Mouse (Mus musculus) midbrain, embryonic 10.5 days (tissue): ENCODE measurements at regions not wholly inside any gene's neighbourhood (a gene's known extent, or its start where the extent isn't known, plus 50 kb on each side); places are given as distances from the start of the nearest gene placed in this dataset.
A peak's percentile ranks its signal among the peaks of the same experiment; 100 is the strongest.

Source experiments
- DNase-seq: peaks from one replicate; pipeline ENCODE4 v3.0.0-alpha.2; 2017; ENCODE audit warnings: low spot score
- H3K27ac ChIP-seq: fragments of 300-500 bp; sonication (generic); replicated peaks from 2 replicates; pipeline ENCODE4 v1.5.1; 2016; ENCODE audit warnings: mild to moderate bottlenecking
- H3K27me3 ChIP-seq: fragments of 300-500 bp; sonication (generic); 2 replicates; pipeline ENCODE4 v1.6.1; 2016; ENCODE audit warnings: low read depth, mild to moderate bottlenecking; ENCODE audit not compliant: poor library complexity, severe bottlenecking
- H3K36me3 ChIP-seq: fragments of 300-500 bp; sonication (generic); 2 replicates; pipeline ENCODE4 v1.6.1; 2016; ENCODE audit warnings: mild to moderate bottlenecking, moderate library complexity
- H3K4me1 ChIP-seq: fragments of 300-500 bp; sonication (generic); 2 replicates; pipeline ENCODE4 v1.6.1; 2016
- H3K4me3 ChIP-seq: fragments of 300-500 bp; sonication (generic); 2 replicates; pipeline ENCODE4 v1.5.1; 2016; ENCODE audit warnings: mild to moderate bottlenecking, moderate library complexity
- H3K9me3 ChIP-seq: fragments of 300-500 bp; sonication (generic); replicated peaks from 2 replicates; pipeline ENCODE4 v1.6.1; 2016; ENCODE audit warnings: mild to moderate bottlenecking
- WGBS: fragments of 180-500 bp; shearing (Covaris S2); methylation state at CpG from one replicate; pipeline ENCODE4 v1.1.7; 2016; 5-methylcytosine and 5-hydroxymethylcytosine counted together

GRCm38 (mm10) chr8:126788669-126789068 lies 157.0 kb downstream of the Tomm20 start:
- H3K27me3 ChIP-seq = no peaks in the 10 kb centered on the region
- 56% methylated on average over 4 of the region's 4 CpGs for WGBS
- no peaks in the 10 kb centered on the region; the same call in 1 of the 2 replicates for H3K4me1 ChIP-seq
- no peak overlapping the region for H3K4me3 ChIP-seq
- H3K36me3 ChIP-seq = no peaks in the 10 kb centered on the region
- 0 out of 2 replicates have a peak overlapping the region, but pooled peaks have one; percentile 59 for H3K27ac ChIP-seq
- H3K9me3 ChIP-seq = peaks cover 8% of the 10 kb centered on the region; the same call in 1 of the 2 replicates
- DNase-seq = no peak

GRCm38 (mm10) chr8:126787398-126787797 lies 158.2 kb downstream of the Tomm20 start:
- Histone ChIP-seq H3K27ac (no peak overlapping the region), H3K4me3 (no peak overlapping the region), H3K4me1 (no peaks in the 10 kb centered on the region; the same call in 1 of the 2 replicates), H3K27me3 (no peaks in the 10 kb centered on the region), H3K36me3 (no peaks in the 10 kb centered on the region), H3K9me3 (peaks cover 8% of the 10 kb centered on the region; the same call in 1 of the 2 replicates)
- no peak for DNase-seq
- WGBS = 91% methylated on average over 8 of the region's 8 CpGs

- Histone ChIP-seq H3K9me3 (peaks cover 8% of the 10 kb centered on the region; the same call in 1 of the 2 replicates), H3K27ac (no peak overlapping the region), H3K36me3 (no peaks in the 10 kb centered on the region), H3K27me3 (no peaks in the 10 kb centered on the region), H3K4me3 (no peak overlapping the region), H3K4me1 (no peaks in the 10 kb centered on the region; the same call in 1 of the 2 replicates)
- no peak for DNase-seq
- 92% methylated on average over 3 of the region's 3 CpGs for WGBS
Measured at GRCm38 (mm10) chr8:126785211-126785610, 160.4 kb downstream of the Tomm20 start.

- Histone ChIP-seq H3K36me3 (no peaks in the 10 kb centered on the region), H3K27me3 (no peaks in the 10 kb centered on the region), H3K9me3 (peaks cover 8% of the 10 kb centered on the region; the same call in 1 of the 2 replicates), H3K27ac (no peak overlapping the region), H3K4me1 (no peaks in the 10 kb centered on the region; the same call in 1 of the 2 replicates), H3K4me3 (no peak overlapping the region)
- DNase-seq = no peak
- 83% methylated on average over 4 of the region's 4 CpGs for WGBS
Measured at GRCm38 (mm10) chr8:126784604-126785003, 161.0 kb downstream of the Tomm20 start.

- Histone ChIP-seq H3K27me3 (no peaks in the 10 kb centered on the region), H3K9me3 (peaks cover 8% of the 10 kb centered on the region; the same call in 1 of the 2 replicates), H3K4me3 (no peak overlapping the region), H3K36me3 (no peaks in the 10 kb centered on the region), H3K27ac (no peak overlapping the region), H3K4me1 (no peaks in the 10 kb centered on the region; the same call in 1 of the 2 replicates)
- DNase-seq = no peak
- WGBS = 87% methylated on average over 12 of the region's 12 CpGs
Measured at GRCm38 (mm10) chr8:126783703-126784440, 161.8 kb downstream of the Tomm20 start.

- Histone ChIP-seq H3K9me3 (no peaks in the 10 kb centered on the region), H3K4me1 (no peaks in the 10 kb centered on the region; the same call in 1 of the 2 replicates), H3K36me3 (no peaks in the 10 kb centered on the region), H3K27ac (no peak overlapping the region), H3K27me3 (no peaks in the 10 kb centered on the region), H3K4me3 (no peak overlapping the region)
- DNase-seq = no peak
- 92% methylated on average over 7 of the region's 7 CpGs for WGBS
Measured at GRCm38 (mm10) chr8:126778673-126779072, 167.0 kb downstream of the Tomm20 start.

- 95% methylated on average over 7 of the region's 7 CpGs for WGBS
- H3K4me3 ChIP-seq = no peak overlapping the region
- no peaks in the 10 kb centered on the region for H3K36me3 ChIP-seq
- H3K4me1 ChIP-seq = no peaks in the 10 kb centered on the region; the same call in 1 of the 2 replicates
- no peak overlapping the region for H3K27ac ChIP-seq
- no peak for DNase-seq
- no peaks in the 10 kb centered on the region for H3K27me3 ChIP-seq
- no peaks in the 10 kb centered on the region for H3K9me3 ChIP-seq
Measured at GRCm38 (mm10) chr8:126778131-126778530, 167.5 kb downstream of the Tomm20 start.

- Histone ChIP-seq H3K36me3 (no peaks in the 10 kb centered on the region), H3K27ac (no peak overlapping the region), H3K9me3 (no peaks in the 10 kb centered on the region), H3K4me3 (no peak overlapping the region), H3K27me3 (no peaks in the 10 kb centered on the region), H3K4me1 (no peaks in the 10 kb centered on the region; the same call in 1 of the 2 replicates)
- WGBS = 91% methylated on average over 11 of the region's 11 CpGs
- DNase-seq = no peak
Measured at GRCm38 (mm10) chr8:126776605-126777469, 168.8 kb downstream of the Tomm20 start.

GRCm38 (mm10) chr8:126775334-126775733 lies 170.3 kb downstream of the Tomm20 start:
- H3K4me3 ChIP-seq = no peak overlapping the region
- 79% methylated on average over 3 of the region's 3 CpGs for WGBS
- H3K27me3 ChIP-seq = no peaks in the 10 kb centered on the region
- H3K4me1 ChIP-seq = no peaks in the 10 kb centered on the region; the same call in 1 of the 2 replicates
- no peak overlapping the region for H3K27ac ChIP-seq
- H3K9me3 ChIP-seq = no peaks in the 10 kb centered on the region
- no peaks in the 10 kb centered on the region for H3K36me3 ChIP-seq
- no peak for DNase-seq

GRCm38 (mm10) chr8:126774816-126775215 lies 170.8 kb downstream of the Tomm20 start:
- H3K4me1 ChIP-seq = no peaks in the 10 kb centered on the region; the same call in 1 of the 2 replicates
- no peak for DNase-seq
- no peaks in the 10 kb centered on the region for H3K27me3 ChIP-seq
- H3K27ac ChIP-seq = no peak overlapping the region
- H3K4me3 ChIP-seq = no peak overlapping the region
- WGBS = 84% methylated on average over 7 of the region's 7 CpGs
- H3K9me3 ChIP-seq = no peaks in the 10 kb centered on the region
- no peaks in the 10 kb centered on the region for H3K36me3 ChIP-seq

- no peak for DNase-seq
- 92% methylated on average over 11 of the region's 11 CpGs for WGBS
Measured at GRCm38 (mm10) chr8:126772748-126773147, 172.9 kb downstream of the Tomm20 start.

GRCm38 (mm10) chr8:126772194-126772593 lies 173.4 kb downstream of the Tomm20 start:
- H3K27me3 ChIP-seq = no peaks in the 10 kb centered on the region
- no peak overlapping the region for H3K27ac ChIP-seq
- 92% methylated on average over 7 of the region's 7 CpGs for WGBS
- no peak for DNase-seq
- H3K9me3 ChIP-seq = no peaks in the 10 kb centered on the region
- H3K4me3 ChIP-seq = no peak overlapping the region
- no peaks in the 10 kb centered on the region for H3K36me3 ChIP-seq
- H3K4me1 ChIP-seq = no peaks in the 10 kb centered on the region

More at GRCm38 (mm10) chr8:126772748-126773147, 172.9 kb downstream of the Tomm20 start:
- Histone ChIP-seq H3K9me3 (no peaks in the 10 kb centered on the region), H3K4me3 (no peak overlapping the region), H3K36me3 (no peaks in the 10 kb centered on the region), H3K27ac (no peak overlapping the region), H3K27me3 (no peaks in the 10 kb centered on the region), H3K4me1 (no peaks in the 10 kb centered on the region)
